Mouse (Mus musculus): Measurements from ENCODE around the gene Cenpw. TPM values are rescaled to one million over a fixed set of nuclear protein-coding genes. Genes with fewer than 3 reads are reported as not detected.

The Cenpw gene
- 1.7 and 1.9 TPM in 2 replicates for total RNA-seq (2014; rRNA removed)
- 1.0 and 1.1 TPM in 2 replicates for polyA plus RNA-seq (2012; rRNA removed)

- no peaks in the 10 kb centered on the region for H3K4me1 ChIP-seq (ENCODE audit: control insufficient read depth, insufficient read depth, low read length)
- no peaks in the 10 kb centered on the region for H3K36me3 ChIP-seq (ENCODE audit: control insufficient read depth, insufficient read depth, low read length)
- WGBS = 2% methylated on average over 55 of the region's 55 CpGs
- peak within 1 kb of the TSS; percentile 28 for H3K9ac ChIP-seq (ENCODE audit: low read depth, low read length)
- DNase-seq (ENCODE audit: extremely low read depth, low read depth, low spot score) = peak; percentile 64
- H3K27ac ChIP-seq (replicated peaks; ENCODE audit: insufficient read depth, low read depth, low read length) = no peak within 1 kb of the TSS
- TF ChIP-seq CTCF (IDR thresholded peaks at IDR 0.05; ENCODE audit: low read depth, low read length) = no peak
- no peak for TF ChIP-seq POLR2A (IDR thresholded peaks at IDR 0.05; ENCODE audit: extremely low read depth, insufficient read depth, low read length)
- no peaks in the 10 kb centered on the region for H3K79me2 ChIP-seq (ENCODE audit: control insufficient read depth, insufficient read depth, low read length)
- no peaks in the 10 kb centered on the region for H3K27me3 ChIP-seq (ENCODE audit: control insufficient read depth, insufficient read depth, low read length)
- peak within 1 kb of the TSS; percentile 65 for H3K4me3 ChIP-seq (ENCODE audit: insufficient read depth, low read depth, low read length)
Observed at GRCm38 (mm10) chr10:30199916-30200826, at the start of gene Cenpw. TSS of gene Cenpw (minus strand) at chr10:30200560.

- Histone ChIP-seq H3K27ac (replicated peaks; ENCODE audit: insufficient read depth, low read depth, low read length) (no peak overlapping the region), H3K27me3 (ENCODE audit: control insufficient read depth, insufficient read depth, low read length) (no peaks in the 10 kb centered on the region), H3K4me1 (ENCODE audit: control insufficient read depth, insufficient read depth, low read length) (no peaks in the 10 kb centered on the region), H3K9ac (ENCODE audit: low read depth, low read length) (no peak overlapping the region), H3K79me2 (ENCODE audit: control insufficient read depth, insufficient read depth, low read length) (no peaks in the 10 kb centered on the region), H3K4me3 (ENCODE audit: insufficient read depth, low read depth, low read length) (no peak overlapping the region), H3K36me3 (ENCODE audit: control insufficient read depth, insufficient read depth, low read length) (no peaks in the 10 kb centered on the region)
- no peak for DNase-seq (ENCODE audit: extremely low read depth, low read depth, low spot score)
- TF ChIP-seq POLR2A (IDR thresholded peaks at IDR 0.05; ENCODE audit: extremely low read depth, insufficient read depth, low read length) = no peak
- TF ChIP-seq CTCF (IDR thresholded peaks at IDR 0.05; ENCODE audit: low read depth, low read length) = no peak
- WGBS = 71% methylated on average over 3 of the region's 3 CpGs
Observed at GRCm38 (mm10) chr10:30249654-30250053, 49.3 kb upstream of the Cenpw start.

- 50% methylated on average over 5 of the region's 5 CpGs for WGBS
- no peak overlapping the region for H3K27ac ChIP-seq (replicated peaks; ENCODE audit: insufficient read depth, low read depth, low read length)
- H3K27me3 ChIP-seq (ENCODE audit: control insufficient read depth, insufficient read depth, low read length) = no peaks in the 10 kb centered on the region
- no peak overlapping the region for H3K4me3 ChIP-seq (ENCODE audit: insufficient read depth, low read depth, low read length)
- H3K9ac ChIP-seq (ENCODE audit: low read depth, low read length) = no peak overlapping the region
- TF ChIP-seq CTCF (IDR thresholded peaks at IDR 0.05; ENCODE audit: low read depth, low read length) = no peak
- TF ChIP-seq POLR2A (IDR thresholded peaks at IDR 0.05; ENCODE audit: extremely low read depth, insufficient read depth, low read length) = no peak
- H3K36me3 ChIP-seq (ENCODE audit: control insufficient read depth, insufficient read depth, low read length) = no peaks in the 10 kb centered on the region
- DNase-seq (ENCODE audit: extremely low read depth, low read depth, low spot score) = no peak
- no peaks in the 10 kb centered on the region for H3K4me1 ChIP-seq (ENCODE audit: control insufficient read depth, insufficient read depth, low read length)
- H3K79me2 ChIP-seq (ENCODE audit: control insufficient read depth, insufficient read depth, low read length) = no peaks in the 10 kb centered on the region
Observed at GRCm38 (mm10) chr10:30199501-30199900, 859 bp downstream of the Cenpw start.

GRCm38 (mm10) chr10:30167700-30168099, 32.7 kb downstream of the Cenpw start:
- Histone ChIP-seq H3K4me3 (ENCODE audit: insufficient read depth, low read depth, low read length) (no peak overlapping the region), H3K9ac (ENCODE audit: low read depth, low read length) (no peak overlapping the region), H3K36me3 (ENCODE audit: control insufficient read depth, insufficient read depth, low read length) (no peaks in the 10 kb centered on the region), H3K27ac (replicated peaks; ENCODE audit: insufficient read depth, low read depth, low read length) (no peak overlapping the region), H3K27me3 (ENCODE audit: control insufficient read depth, insufficient read depth, low read length) (no peaks in the 10 kb centered on the region), H3K4me1 (ENCODE audit: control insufficient read depth, insufficient read depth, low read length) (no peaks in the 10 kb centered on the region), H3K79me2 (ENCODE audit: control insufficient read depth, insufficient read depth, low read length) (no peaks in the 10 kb centered on the region)
- 88% methylated on average over 4 of the region's 4 CpGs for WGBS
- DNase-seq (ENCODE audit: extremely low read depth, low read depth, low spot score) = no peak
- no peak for TF ChIP-seq CTCF (IDR thresholded peaks at IDR 0.05; ENCODE audit: low read depth, low read length)
